Mouse (Mus musculus): ENCODE data around the gene Cntnap2.
"Not testable (repeated sequence)": the region's sequence is repeated elsewhere in the genome, so short reads cannot be mapped to it uniquely, and the experiment has no call there.

Cntnap2 gene

DNA sequence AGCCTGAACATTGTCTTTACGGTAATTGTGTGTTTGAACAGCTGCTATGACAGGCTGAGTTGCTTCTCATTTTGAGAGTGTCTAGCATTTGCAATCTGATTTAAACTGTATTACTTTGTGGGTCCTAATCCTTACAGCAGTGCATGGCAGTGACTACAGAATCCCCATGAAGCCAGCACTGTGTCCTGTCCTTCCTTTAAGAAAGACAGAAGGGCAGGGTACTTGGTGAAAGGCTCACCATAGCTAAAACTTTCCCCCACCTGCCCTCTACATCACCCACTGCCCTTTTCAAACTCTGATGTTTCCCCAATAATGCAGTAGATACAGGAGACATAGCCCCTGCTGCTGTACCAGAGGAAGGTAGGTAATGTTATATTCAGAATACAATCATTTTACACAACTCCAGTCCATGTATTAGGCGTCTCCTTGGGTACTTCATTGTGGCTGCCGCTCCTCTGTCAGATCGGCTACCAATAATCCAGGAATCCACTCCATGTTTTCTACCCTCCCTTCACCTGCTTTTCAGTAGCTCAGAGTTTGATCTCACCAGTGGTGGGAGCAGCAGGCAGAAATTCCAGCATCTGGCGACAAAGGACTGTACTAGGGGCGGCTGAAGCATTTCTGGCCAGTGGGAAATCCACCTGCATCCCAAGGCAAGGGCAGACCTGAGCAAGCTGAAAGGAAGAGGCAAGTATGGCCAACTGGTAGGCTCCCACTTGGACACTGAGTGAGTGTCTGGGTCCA is 2184.9 kb downstream of the Cntnap2 start:
- no peak for DNase-seq (ENCODE audit: low read depth)

DNA sequence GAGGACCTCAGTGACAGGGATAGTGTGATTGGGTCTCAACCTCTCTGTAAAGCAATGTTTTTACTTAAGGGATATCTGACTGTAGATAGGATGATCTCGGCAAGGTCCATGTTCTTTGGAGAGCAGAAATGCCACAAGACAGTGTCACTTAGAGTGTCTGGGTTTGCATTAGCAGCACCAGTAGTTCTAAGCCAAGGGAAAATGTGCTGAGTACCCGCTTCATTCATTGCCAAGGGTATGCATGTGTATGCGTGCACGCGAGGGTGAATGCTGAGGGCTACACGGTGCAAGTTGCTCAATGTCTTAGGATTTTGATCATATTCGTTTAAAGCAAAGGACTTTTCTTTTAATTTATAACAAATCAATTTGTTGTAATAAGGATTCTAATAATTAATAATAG is 2185.5 kb downstream of the Cntnap2 start:
- DNase-seq (ENCODE audit: low read depth), result no peak

DNA sequence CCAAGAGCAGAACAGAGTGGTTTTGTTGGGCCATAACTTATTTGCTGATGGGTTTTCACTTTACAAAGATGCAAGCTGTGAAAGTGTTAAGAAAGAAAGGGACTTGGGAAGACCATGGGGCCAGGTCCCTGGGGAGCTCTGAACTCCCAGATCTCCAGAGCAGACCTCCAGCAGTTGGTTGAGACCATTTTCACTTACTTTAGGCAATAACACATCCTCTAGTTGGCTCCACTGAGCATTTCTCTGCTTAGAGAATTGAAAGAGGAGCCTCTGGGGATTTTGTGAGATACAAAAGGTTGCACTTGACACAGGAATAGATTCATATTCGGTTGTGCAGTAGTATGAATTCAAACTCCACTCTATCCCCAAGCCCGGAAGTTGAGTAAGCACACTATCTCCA is 2196.1 kb downstream of the Cntnap2 start:
- no peak for DNase-seq (ENCODE audit: low read depth)

DNA sequence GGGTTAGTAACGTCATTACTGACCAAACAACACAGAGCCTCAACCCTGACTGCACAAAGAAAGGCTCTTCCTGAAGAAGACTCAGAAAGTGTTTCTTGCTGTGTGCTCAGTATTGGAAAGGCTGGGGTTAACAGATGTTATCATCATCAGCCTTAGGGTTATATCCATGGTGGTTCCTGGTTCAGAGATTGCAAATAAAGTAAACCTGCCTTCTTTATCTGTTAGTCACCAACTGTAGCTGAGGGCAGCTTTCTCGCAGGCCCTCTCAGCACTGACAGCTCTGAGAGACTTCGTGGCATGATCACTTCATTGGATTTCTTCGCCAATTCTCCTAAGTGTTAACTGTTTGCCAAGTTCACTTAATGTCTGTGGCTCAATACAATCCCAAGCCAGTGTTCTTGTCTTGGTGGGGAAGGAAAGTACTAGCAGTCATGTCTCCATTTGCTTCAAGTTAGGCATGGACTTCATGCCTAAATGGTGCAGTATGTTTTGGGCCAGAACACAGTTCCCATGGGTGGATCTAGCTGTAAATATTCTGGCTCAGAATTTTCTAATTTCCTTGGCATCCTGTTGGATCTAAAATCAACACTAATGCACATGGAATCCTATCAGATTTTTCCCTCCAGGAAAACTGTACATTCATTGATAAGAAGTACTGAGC is 2197.2 kb downstream of the Cntnap2 start:
- DNase-seq (ENCODE audit: low read depth), result no peak

DNA sequence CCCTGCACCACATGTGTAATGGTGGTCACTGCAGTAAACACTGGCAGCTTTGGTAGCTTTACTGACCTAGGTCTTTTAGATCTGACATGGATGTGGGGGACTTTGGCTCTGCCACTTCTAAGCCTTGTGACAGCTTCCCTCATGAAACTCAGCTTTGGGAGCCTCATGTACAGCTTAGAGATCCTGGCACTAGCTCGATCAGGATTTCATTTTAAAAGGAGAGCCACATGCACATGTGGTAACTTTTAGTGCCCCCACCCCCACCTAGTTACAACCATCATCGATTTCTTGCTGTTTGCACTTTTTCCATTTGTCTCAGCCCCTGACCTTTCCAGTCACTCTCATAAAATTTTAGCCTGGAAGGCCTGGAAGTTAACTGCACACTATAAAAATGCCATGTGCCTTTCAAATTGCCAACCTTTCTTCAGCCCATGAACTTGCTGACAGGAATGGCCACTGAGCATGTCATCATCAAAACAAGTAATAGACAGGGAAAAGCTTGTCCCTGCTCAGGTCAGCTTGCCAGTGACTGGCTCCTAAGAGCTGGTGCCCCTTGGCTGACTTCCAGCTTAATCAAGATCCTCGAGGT is 2197.9 kb downstream of the Cntnap2 start:
- no peak for DNase-seq (ENCODE audit: low read depth)

DNA sequence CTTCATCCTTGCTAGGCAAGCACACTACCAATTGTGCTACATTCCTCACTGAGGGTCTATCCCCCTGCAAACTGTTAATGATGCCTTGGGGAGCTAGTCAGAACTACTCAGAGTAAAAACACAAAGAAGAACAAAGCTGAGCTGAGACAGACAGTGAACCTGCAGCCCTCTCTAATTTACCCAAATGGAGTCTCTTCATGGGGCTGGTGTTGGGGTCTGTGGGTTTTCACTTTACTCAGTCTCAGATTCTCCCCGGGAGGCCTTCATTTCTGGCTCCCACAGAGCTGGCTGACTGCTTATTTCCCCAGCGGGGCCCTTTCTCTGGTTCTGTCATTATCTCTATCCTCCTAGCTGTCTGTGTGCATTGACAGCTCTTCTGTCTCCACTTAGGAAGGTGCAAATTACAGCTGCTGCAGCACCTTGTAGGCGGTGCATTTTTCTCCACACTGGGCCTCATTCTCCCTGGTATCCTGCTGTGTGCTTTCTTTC is 2200.5 kb downstream of the Cntnap2 start:
- DNase-seq (ENCODE audit: low read depth), result no peak

DNA sequence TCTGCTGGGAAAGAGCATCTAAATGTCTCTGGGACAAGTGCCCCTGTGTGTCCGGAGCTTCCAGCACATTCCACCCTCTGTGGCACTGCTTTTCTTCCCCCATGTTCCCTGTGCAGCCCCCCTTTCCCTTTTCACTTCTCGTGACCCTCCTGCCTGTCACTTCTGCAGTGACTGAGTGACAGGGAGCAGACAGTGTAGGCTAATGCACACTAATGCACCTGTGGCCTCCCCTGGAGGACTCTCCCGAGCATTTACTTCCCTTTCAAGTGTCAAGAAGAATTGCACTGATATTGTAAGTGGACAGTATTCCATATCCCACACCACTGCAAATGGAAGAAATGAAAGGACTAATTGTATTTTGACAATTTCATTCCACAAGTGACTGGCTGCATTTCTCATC is 2208.1 kb downstream of the Cntnap2 start:
- no peak for DNase-seq (ENCODE audit: low read depth)

DNA sequence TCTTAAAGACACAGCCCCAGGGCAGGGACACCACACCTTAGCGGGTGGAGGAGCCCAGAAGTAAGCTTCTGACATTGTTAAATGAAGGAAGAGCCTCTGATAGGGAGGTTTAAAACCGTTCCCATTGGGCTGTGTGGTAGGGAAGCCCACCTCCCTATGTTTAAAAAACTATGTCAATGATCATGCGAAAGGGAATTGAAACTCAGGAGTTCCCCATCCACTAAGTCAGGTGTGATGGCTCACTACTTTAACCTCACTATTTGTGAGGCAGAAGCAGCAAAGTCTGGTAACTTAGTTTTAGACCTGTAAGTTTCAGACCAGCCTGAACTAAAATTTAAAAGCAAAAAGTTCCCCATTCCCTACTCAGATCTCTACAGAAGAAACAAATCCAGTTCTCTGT is 2210.3 kb downstream of the Cntnap2 start:
- no peak for DNase-seq (ENCODE audit: low read depth)

DNA sequence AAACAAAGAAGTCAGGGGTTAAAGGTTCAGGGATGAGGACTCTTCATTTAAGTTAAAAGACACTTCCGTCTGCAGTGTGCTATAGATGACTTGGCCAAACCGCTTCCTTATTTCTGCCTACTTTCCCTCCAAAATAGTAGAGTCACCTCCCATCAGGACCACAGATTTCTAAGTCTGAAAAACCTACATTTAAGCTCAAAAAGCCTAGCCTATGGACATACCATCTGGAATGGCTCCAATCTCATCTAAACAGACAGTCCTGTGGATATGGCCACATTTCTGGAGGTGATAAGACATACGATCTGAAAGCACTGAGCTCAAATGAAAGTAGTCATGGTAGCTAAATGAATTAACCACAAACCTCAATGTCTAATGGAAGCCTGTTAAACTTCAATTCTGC is 2212.4 kb downstream of the Cntnap2 start:
- no peak for DNase-seq (ENCODE audit: low read depth)

DNA sequence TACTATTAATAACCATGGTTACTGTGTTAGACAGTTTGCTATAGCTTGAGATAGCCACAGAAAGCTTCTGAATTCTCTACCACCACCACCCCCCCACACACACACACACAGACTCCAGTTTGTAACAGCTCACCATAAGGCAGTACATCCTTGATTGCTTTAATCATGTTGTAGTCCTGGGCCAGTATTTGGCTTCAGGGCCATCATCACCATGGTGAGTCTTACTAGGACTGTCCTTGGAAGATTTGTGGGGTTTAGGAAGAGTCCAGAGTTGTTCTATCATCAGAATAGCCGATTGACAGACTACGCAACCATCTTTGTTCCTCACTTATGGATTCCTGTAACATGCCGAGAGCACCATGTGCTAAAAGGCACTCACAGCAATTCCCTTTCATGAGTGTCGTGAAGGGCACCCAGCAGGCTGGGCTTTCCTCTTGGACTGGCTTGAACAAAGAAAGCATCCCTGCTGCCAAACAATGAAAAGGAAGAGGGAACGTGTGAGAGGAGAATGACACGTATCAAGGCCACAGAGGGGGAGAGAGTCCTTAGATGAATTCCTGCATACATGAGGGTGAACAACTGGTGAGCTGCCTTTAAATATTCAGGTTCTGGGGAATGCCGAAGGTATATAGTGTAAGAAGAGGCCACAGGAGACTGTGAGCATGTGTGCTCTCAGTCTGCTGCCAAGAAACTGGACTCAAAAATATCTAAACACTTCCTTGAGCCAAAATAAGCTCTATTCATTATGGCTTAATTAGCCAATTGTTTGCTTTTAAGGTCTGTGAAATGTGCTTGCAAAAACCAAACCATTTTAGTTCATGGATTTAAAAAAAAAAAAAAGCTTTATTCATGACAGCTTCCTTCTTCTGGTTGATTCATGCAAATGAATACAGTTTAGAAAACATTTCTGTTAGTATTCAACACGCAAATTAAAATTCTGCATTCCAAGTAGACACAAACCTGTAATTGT is 2213.7 kb downstream of the Cntnap2 start:
- DNase-seq (ENCODE audit: low read depth), result no peak

DNA sequence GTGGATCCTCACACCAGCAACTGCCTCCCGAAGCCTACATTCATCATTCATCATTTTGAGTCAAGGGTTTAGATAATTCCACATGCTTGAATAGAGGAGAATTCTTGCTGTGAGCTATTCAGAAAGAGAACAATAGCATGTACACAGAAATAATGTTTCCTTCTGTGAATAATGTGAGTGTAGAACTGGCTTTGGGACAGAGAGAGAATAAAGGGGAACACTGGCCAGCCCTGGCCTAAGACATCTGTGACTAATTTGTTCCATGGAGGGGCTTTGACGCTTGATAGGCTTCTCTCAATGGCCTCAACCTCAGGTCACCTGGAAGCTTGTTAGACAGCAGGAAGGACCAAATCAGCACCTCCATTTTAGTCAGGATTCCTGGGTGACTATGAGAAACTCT is 2215.9 kb downstream of the Cntnap2 start:
- DNase-seq (ENCODE audit: low read depth), result no peak

DNA sequence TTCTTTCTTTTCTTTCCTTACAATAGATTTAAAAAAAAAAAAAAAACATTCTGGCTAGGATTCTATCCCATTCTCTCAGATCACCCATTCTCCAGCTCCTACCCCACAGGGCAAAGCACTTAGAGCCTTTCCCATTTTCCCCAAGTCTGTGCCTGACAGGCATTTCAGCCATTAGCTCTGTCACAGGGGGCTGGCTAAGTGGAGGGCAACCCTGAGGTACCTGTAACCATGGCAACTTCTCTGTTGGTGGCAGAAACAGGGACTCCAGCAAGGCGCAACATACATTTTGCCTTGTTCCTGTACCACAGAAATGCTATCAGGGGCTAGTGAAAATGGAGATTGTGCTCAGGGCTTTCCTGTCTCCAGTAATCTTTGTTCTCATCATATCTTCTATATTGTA is 2220.0 kb downstream of the Cntnap2 start:
- no peak for DNase-seq (ENCODE audit: low read depth)

DNA sequence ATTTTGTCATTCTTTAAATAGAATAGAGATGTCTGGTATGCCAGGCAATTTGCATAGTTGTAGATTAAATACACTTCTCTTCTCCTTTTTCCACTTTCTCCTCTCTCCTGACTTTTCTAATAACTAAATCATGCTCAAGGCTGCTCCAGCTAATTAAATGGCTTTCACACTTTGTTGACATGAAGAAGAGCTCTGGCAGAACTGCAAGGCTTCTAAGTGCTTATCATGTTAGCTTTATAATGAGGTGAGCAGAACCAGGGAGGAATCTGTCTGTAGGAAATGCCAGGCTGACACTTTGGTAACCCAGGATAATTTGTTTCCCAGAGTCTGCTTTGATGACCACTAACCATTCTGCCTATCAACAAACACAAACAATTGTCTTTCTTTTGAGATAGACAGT is 2222.4 kb downstream of the Cntnap2 start:
- no peak for DNase-seq (ENCODE audit: low read depth)

DNA sequence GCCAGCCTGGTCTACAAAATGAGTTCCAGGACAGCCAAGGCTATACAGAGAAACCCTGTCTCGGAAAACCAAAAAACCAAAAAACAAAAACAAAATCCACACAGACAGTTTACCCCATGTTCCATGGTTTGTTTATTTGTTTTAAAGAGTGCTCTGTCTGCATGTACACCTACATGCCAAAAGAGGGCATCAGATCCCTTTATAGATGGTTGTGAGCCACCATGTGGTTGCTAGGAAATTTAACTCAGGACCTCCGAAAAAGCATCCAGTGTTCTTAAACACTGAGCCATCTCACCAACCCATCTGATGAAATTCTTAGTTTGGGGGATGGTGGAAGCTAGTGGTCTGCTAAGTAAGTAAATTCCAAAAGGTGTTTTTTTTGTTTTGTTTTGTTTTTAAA is 2225.6 kb downstream of the Cntnap2 start:
- DNase-seq (ENCODE audit: low read depth), result no peak

DNA sequence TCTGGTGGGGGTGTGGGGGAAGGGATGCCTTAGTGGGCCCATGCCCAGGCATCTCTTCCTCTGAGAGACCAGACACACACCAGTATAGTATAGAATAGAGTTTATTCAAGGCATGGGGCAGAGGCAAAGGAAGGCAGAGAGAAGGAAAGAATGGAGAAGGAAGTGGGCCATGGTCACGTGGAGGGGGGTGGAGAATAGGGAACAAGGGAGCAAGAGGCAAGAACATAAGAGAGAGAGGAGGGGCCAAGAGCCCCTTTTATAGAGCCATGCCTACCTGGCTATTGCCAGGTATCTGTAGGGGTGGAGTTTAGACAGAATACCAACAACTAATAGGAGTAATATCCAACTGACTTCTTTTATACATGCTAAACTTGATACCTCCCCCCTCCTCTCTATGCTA is 2226.6 kb downstream of the Cntnap2 start:
- DNase-seq (ENCODE audit: low read depth), result no peak

DNA sequence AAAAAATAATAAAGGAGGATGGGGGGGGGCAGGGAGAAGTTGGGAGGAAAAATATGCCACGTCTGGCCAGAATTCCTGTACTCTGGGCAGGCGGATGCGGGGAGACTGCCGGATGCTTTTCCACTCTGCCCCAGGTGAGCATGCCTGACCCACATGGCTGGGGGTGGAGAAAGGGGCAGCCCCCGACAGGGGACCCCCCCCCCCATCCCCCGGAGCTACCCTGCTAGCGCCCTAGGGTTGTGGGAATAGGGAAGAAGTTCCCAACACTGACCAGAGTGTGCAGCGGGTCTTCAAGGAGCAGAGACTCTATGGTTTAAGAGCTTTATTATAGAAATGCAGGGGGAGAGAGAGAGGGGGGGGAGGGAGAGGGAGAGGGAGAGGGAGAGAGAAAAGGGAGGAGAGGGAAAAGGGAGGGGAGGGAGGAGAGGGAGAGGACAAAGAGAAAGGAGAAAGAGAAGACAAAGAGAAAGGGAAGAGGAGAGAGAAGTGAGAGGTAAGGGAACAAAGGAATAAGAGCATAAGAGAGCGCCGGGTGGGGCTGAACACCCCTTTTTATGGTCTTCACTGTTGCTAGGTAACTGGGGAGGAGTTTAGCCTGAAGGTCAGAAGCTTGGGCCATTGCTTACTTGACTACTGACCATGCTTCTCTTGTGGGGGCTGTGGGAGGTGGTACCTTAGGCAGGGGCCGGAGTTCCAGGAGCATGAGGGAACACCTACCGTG is 2227.2 kb downstream of the Cntnap2 start:
- DNase-seq (ENCODE audit: low read depth), result not testable (repeated sequence)

DNA sequence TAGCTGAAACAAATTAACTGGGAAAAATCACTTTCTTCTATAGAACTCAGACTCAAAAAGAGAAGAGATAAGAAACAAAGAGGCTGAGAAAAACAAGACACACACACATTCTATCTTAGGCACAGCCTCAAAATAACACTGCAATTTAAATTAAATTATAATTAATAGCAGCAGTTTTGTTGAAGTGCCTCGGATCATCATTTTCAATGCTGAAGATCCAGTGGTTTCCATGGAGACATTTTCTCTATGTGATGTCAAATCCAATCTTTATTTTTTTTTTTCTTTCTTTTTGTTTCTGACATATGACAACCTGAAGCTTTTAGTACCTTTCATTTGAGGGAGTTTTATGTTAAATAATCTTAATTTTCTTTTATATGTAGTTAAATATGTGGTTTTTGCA is 2228.6 kb downstream of the Cntnap2 start:
- no peak for DNase-seq (ENCODE audit: low read depth)

DNA sequence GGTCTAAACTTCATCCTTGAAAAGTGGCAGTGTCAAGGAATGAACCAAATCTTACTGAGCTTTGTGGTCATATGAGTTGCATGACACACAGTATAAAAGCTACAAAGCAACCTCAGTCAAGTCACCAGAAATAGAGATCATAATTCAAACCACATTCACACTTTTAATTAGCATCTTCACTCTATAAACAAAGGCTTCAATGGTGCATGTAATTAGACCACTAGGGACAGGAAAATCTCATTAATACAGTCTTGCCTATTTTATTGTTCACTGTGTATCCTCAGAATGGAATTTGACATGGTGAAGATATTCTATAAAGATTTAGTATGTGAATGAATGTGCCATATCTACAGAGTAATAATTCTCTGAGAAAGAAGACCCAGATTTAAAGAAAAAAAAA is 2232.8 kb downstream of the Cntnap2 start:
- DNase-seq (ENCODE audit: low read depth), result no peak

DNA sequence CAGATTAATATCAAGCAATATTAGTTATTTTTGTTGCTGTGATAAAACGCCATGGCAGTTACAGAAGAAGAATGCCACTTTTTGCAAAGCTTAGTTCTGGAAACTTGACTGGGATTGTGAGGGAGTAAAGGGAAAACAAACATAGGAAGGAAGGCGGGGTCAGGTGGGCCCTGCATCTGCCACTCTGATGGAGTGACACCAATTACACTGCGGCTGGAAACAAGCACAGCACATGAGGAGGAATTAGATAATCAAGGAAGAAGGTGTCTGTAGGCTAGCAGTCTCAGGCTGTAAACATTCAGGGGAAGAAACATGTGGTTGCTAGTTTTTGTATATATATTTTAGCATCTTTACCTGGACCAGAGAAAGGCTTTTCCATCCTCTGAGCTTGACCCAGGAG is 2233.3 kb downstream of the Cntnap2 start:
- no peak for DNase-seq (ENCODE audit: low read depth)

DNA sequence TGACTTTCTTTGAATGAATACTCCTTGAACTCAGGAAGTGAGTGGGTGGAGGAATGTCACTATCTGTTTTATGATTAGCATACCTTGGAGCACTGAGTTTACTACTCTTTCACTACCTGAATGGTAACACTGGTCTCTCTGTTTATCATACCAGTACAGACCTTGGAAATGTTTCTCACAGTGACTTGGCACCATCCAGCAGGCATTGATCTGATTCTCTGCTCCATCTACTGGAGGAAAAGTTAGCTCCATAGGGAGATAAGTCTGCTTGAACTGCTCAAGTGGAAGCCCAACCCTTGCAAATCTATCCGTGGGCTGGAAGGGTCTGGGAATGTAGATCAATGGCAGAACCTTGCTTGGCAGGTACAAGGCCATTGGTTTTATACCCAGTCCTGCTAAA is 2235.3 kb downstream of the Cntnap2 start:
- DNase-seq (ENCODE audit: low read depth), result no peak

DNA sequence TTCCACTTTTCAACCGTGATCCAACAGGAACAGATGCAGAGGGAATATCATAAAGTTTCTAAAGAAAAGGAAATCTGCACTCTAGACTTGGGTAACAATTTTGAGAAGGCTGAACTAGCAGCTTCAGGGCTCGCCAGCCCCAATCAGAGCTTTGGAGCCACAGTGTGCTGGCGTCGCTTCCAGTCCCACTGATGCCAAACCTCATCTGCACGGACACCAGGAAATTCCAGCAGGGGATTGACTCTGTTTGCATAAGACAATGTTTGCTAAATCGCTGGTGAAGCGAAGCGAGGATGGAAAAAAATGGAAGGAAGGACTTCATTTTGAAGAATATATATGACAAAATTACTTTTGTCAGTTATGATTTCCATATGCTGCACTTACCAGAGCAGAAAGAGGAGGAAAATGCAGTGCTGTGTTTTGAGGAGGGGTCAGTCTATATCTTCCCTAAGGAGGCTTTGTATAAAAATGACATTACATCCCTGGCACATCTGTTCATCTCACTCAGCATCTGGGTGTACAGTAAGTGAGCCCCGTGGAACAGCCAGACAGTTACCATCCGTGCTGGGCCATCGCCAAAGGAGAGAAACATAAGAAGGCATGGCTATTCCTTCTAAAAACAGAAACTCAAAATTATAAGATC is 2245.8 kb downstream of the Cntnap2 start:
- DNase-seq (ENCODE audit: low read depth), result no peak

Measured in fibroblast of lung, adult 2 months (primary cell).